Mouse (Mus musculus) ovary, adult 10 weeks (tissue): ENCODE data around the gene Gpr25. TPM values are rescaled to one million over a fixed set of nuclear protein-coding genes. Genes with fewer than 3 reads are reported as not detected.

Source experiments
- polyA plus RNA-seq: library from polyadenylated mRNA; stranded (reverse); fragments of 350-450 nt; fragmentation: Illumina TruSeq; extraction: RNeasy Lipid Tissue Mini Kit (QIAGEN cat#74804); gene quantifications from one replicate; pipeline ENCODE4 v1.2.3, GENCODE M21; 2014

The Gpr25 gene
- polyA plus RNA-seq: not detected

DNA sequence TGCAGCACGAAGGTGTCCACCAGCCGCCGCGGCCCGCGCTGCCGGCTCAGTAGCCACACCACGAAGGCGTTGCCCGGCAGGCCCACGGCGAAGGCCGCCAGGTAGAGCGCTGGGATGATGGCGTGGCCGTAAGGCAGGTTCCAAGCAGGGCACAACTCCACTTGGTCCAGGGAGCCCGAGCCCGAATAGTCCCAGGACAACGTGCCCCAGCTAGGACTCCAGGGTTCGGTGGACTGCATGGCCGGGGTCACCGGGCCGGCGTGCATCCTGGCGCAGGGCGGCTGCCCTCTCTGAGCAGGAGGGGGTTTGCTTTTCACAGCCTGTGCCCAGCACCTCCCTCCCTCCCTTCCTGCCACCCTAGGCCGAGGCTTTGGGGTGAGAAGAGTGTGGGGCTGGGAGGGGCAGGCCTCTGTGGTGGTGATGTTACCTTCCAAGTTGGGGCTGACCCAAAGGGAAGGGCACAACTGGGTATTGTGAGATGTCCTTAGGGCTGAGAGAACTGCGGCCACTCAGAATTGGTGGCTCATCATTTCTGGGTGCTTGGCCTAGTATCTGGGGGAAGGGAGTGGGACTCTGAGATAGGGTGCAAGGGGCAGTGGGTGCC, at the start of gene Gpr25:
Gpr25 (minus strand) TSS at position 239 of the 604 bp plus-strand sequence.

GRCm38 (mm10) chr1:136233892-136234594, 26.6 kb downstream of the Gpr25 start, which contains the start of gene Inava:
TSS of gene Inava (minus strand) at chr1:136234264.

GRCm38 (mm10) chr1:136212803-136213202, 47.9 kb downstream of the Gpr25 start, which contains the start of gene Mroh3:
TSS of gene Mroh3 (minus strand) at chr1:136212828.

Other genes starting within 250 kb of the Gpr25 start
- not detected for gene Ascl5, start 210.1 kb downstream of the Gpr25 start, polyA plus RNA-seq
- not detected for gene Cacna1s, start 208.1 kb downstream of the Gpr25 start, polyA plus RNA-seq
- gene Kif21b, start 129.5 kb downstream of the Gpr25 start, polyA plus RNA-seq: 0.17 TPM
- gene Mroh3, start 48.0 kb downstream of the Gpr25 start, polyA plus RNA-seq: not detected
- 0.20 TPM for gene Inava, start 26.6 kb downstream of the Gpr25 start, polyA plus RNA-seq
- 85.5 TPM for gene Camsap2, start 85.2 kb upstream of the Gpr25 start, polyA plus RNA-seq
- gene Ddx59, start 154.4 kb upstream of the Gpr25 start, polyA plus RNA-seq: 4.8 TPM
- 6.6 TPM for gene Kif14, start 205.5 kb upstream of the Gpr25 start, polyA plus RNA-seq